Mouse (Mus musculus) forebrain, embryonic 16.5 days (tissue): Measurements from ENCODE around the gene Col25a1. TPM values are rescaled to one million over a fixed set of nuclear protein-coding genes. Genes with fewer than 3 reads are reported as not detected.
A peak's percentile ranks its signal among the peaks of the same experiment; 100 is the strongest.

Experiments
- ATAC-seq: fragments of 200-750 bp; cut with Nextera tagmentation; 2 replicates; pipeline ENCODE4 v1.8.0; 2017; ENCODE audit warnings: mild to moderate bottlenecking, moderate library complexity
- H3K27ac ChIP-seq: fragments of 300-500 bp; sonication (generic); 2 replicates; pipeline ENCODE4 v1.5.1; 2014; ENCODE audit warnings: low read length, control low read depth
- H3K27me3 ChIP-seq: fragments of 300-500 bp; sonication (generic); replicated peaks from 2 replicates; pipeline ENCODE4 v1.6.1; 2014; ENCODE audit warnings: low read length; ENCODE audit not compliant: control insufficient read depth, insufficient read depth
- H3K36me3 ChIP-seq: fragments of 300-500 bp; sonication (generic); 2 replicates; pipeline ENCODE4 v1.6.1; 2014; ENCODE audit not compliant: control insufficient read depth, insufficient read depth
- H3K4me1 ChIP-seq: fragments of 300-500 bp; sonication (generic); replicated peaks from 2 replicates; pipeline ENCODE4 v1.6.1; 2014; ENCODE audit warnings: low read length; ENCODE audit not compliant: control insufficient read depth, insufficient read depth
- H3K4me2 ChIP-seq: fragments of 300-500 bp; sonication (generic); 2 replicates; pipeline ENCODE4 v1.6.1; 2014; ENCODE audit warnings: mild to moderate bottlenecking, low read length, control low read depth
- H3K4me3 ChIP-seq: fragments of 300-500 bp; sonication (generic); replicated peaks from 2 replicates; pipeline ENCODE4 v1.5.1; 2014; ENCODE audit warnings: mild to moderate bottlenecking, low read length, control low read depth
- H3K9ac ChIP-seq: fragments of 300-500 bp; sonication (generic); replicated peaks from 2 replicates; pipeline ENCODE4 v1.6.1; 2014; ENCODE audit warnings: low read depth, low read length, control low read depth
- H3K9me3 ChIP-seq: fragments of 300-500 bp; sonication (generic); 2 replicates; pipeline ENCODE4 v1.6.1; 2016; ENCODE audit warnings: low read length; ENCODE audit not compliant: control insufficient read depth
- whole genome bisulfite sequencing: fragments of 180-500 bp; shearing (Covaris S2); extraction: QIAGEN DNeasy Blood & Tissue Kit; methylation state at CpG from one replicate; pipeline ENCODE4 v1.1.7; 2014; 5-methylcytosine and 5-hydroxymethylcytosine counted together
- polyA plus RNA-seq: library from polyadenylated mRNA; unstranded; fragments of >200 nt; fragmentation: Nextera tagmentation; extraction: Ambion mirVana; gene quantifications from 2 replicates; pipeline ENCODE4 v1.2.1, GENCODE M21; 2015

Gene Col25a1
- polyA plus RNA-seq, 1 experiment from 2014 or later: 6.3 TPM

GRCm38 (mm10) chr3:130310694-130311305 lies 179.5 kb downstream of the Col25a1 start:
- H3K27me3 ChIP-seq: no peaks in the 10 kb centered on the region; the same call in 1 of the 2 replicates

GRCm38 (mm10) chr3:130313246-130313645 lies 181.9 kb downstream of the Col25a1 start:
- no peaks in the 10 kb centered on the region for H3K9me3 ChIP-seq
- H3K36me3 ChIP-seq: no peaks in the 10 kb centered on the region
- H3K9ac ChIP-seq: no peak overlapping the region
- no peaks in the 10 kb centered on the region for H3K27me3 ChIP-seq
- no peak overlapping the region for H3K4me3 ChIP-seq
- H3K4me1 ChIP-seq: peaks cover 9% of the 10 kb centered on the region
- WGBS: 67% methylated on average over 6 of the region's 6 CpGs
- ATAC-seq: 0 out of 2 replicates have a peak, but pooled peaks have one; percentile 27
- H3K27ac ChIP-seq: no peak overlapping the region
- H3K4me2 ChIP-seq: no peak overlapping the region

More at GRCm38 (mm10) chr3:130310694-130311305, 179.5 kb downstream of the Col25a1 start:
- H3K9ac ChIP-seq: peak overlapping the region; percentile 17; the same call in 1 of the 2 replicates
- no peaks in the 10 kb centered on the region for H3K9me3 ChIP-seq
- no peak overlapping the region for H3K27ac ChIP-seq
- H3K4me2 ChIP-seq: peak overlapping the region; percentile 34
- WGBS: 8% methylated on average over 14 of the region's 14 CpGs
- ATAC-seq: peak; percentile 85
- H3K36me3 ChIP-seq: no peaks in the 10 kb centered on the region
- peaks cover 9% of the 10 kb centered on the region for H3K4me1 ChIP-seq
- no peak overlapping the region for H3K4me3 ChIP-seq

- Histone ChIP-seq H3K27me3 (no peaks in the 10 kb centered on the region), H3K4me2 (no peak overlapping the region), H3K27ac (no peak overlapping the region), H3K4me3 (no peak overlapping the region), H3K36me3 (no peaks in the 10 kb centered on the region), H3K9ac (no peak overlapping the region), H3K9me3 (no peaks in the 10 kb centered on the region), H3K4me1 (no peaks in the 10 kb centered on the region)
- WGBS: 56% methylated on average over 13 of the region's 13 CpGs
- peak; percentile 20; the same call in 1 of the 2 replicates for ATAC-seq
Measured at GRCm38 (mm10) chr3:130327039-130328015, 196.0 kb downstream of the Col25a1 start.

GRCm38 (mm10) chr3:130328909-130329308 lies 197.6 kb downstream of the Col25a1 start:
- Histone ChIP-seq H3K27ac (no peak overlapping the region), H3K36me3 (no peaks in the 10 kb centered on the region), H3K4me3 (no peak overlapping the region), H3K27me3 (no peaks in the 10 kb centered on the region), H3K9me3 (no peaks in the 10 kb centered on the region), H3K9ac (no peak overlapping the region), H3K4me2 (no peak overlapping the region), H3K4me1 (no peaks in the 10 kb centered on the region)
- 87% methylated on average over 9 of the region's 9 CpGs for WGBS
- ATAC-seq: no peak

GRCm38 (mm10) chr3:130329833-130330555 lies 198.7 kb downstream of the Col25a1 start:
- Histone ChIP-seq H3K4me1 (no peaks in the 10 kb centered on the region), H3K9ac (no peak overlapping the region), H3K36me3 (no peaks in the 10 kb centered on the region), H3K9me3 (no peaks in the 10 kb centered on the region), H3K4me3 (no peak overlapping the region), H3K27ac (no peak overlapping the region), H3K4me2 (no peak overlapping the region), H3K27me3 (no peaks in the 10 kb centered on the region)
- 96% methylated on average over 9 of the region's 9 CpGs for WGBS
- ATAC-seq: no peak

- no peaks in the 10 kb centered on the region for H3K4me1 ChIP-seq
- H3K27me3 ChIP-seq: no peaks in the 10 kb centered on the region
- WGBS: 84% methylated on average over 3 of the region's 3 CpGs
- H3K9me3 ChIP-seq: no peaks in the 10 kb centered on the region
- no peak overlapping the region for H3K4me2 ChIP-seq
- ATAC-seq: no peak
- H3K27ac ChIP-seq: no peak overlapping the region
- H3K4me3 ChIP-seq: no peak overlapping the region
- no peak overlapping the region for H3K9ac ChIP-seq
- H3K36me3 ChIP-seq: no peaks in the 10 kb centered on the region
Measured at GRCm38 (mm10) chr3:130330556-130330950, 199.3 kb downstream of the Col25a1 start.

GRCm38 (mm10) chr3:130332347-130332913 lies 201.1 kb downstream of the Col25a1 start:
- H3K27ac ChIP-seq: no peak overlapping the region
- no peak overlapping the region for H3K4me3 ChIP-seq
- 44% methylated on average over 3 of the region's 3 CpGs for WGBS
- no peak overlapping the region for H3K9ac ChIP-seq
- ATAC-seq: no peak
- H3K4me1 ChIP-seq: peaks cover 2% of the 10 kb centered on the region; the same call in 1 of the 2 replicates
- no peaks in the 10 kb centered on the region for H3K36me3 ChIP-seq
- H3K9me3 ChIP-seq: no peaks in the 10 kb centered on the region
- no peaks in the 10 kb centered on the region for H3K27me3 ChIP-seq
- H3K4me2 ChIP-seq: no peak overlapping the region

GRCm38 (mm10) chr3:130337857-130338256 lies 206.6 kb downstream of the Col25a1 start:
- Histone ChIP-seq H3K9me3 (no peaks in the 10 kb centered on the region), H3K4me1 (peaks cover 5% of the 10 kb centered on the region; the same call in 1 of the 2 replicates), H3K9ac (peak overlapping the region; percentile 26), H3K4me2 (peak overlapping the region; percentile 48), H3K27me3 (no peaks in the 10 kb centered on the region), H3K27ac (no peak overlapping the region), H3K36me3 (no peaks in the 10 kb centered on the region), H3K4me3 (peak overlapping the region; percentile 32)
- WGBS: 11% methylated on average over 13 of the region's 13 CpGs
- ATAC-seq: peak; percentile 96
